Mouse (Mus musculus): Measurements from ENCODE around the gene Fignl2.
A peak's percentile ranks its signal among the peaks of the same experiment; 100 is the strongest.

- no peak for TF ChIP-seq CTCF (IDR thresholded peaks at IDR 0.05)
- TF ChIP-seq EP300 (IDR thresholded peaks at IDR 0.05): peak; percentile 68
These were observed 44.8 kb upstream of the Fignl2 start for GRCm38 (mm10) chr15:101123202-101123601.
